Mouse (Mus musculus) thymus, adult 2 months (tissue): ENCODE results near the gene Synj2.

ENCODE experiments used
- CTCF ChIP-seq: fragments of 200-500 bp; IDR thresholded peaks from 2 replicates; pipeline ENCODE4 v1.5.1; 2012; ENCODE audit warnings: mild to moderate bottlenecking, control low read depth, low read length, moderate library complexity, borderline replicate concordance; ENCODE audit not compliant: control insufficient read depth, poor library complexity, insufficient read depth; ENCODE audit errors: extremely low read depth
- POLR2A ChIP-seq: fragments of 200-500 bp; IDR thresholded peaks from 2 replicates; pipeline ENCODE4 v1.6.1; 2012; ENCODE audit warnings: mild to moderate bottlenecking, low read length, control low read depth, moderate library complexity; ENCODE audit not compliant: control insufficient read depth, poor library complexity, insufficient read depth; ENCODE audit errors: extremely low read depth

- TF ChIP-seq CTCF (no peak), POLR2A (no peak)
Observed at GRCm38 (mm10) chr17:5976221-5977055, 35.4 kb downstream of the Synj2 start.
